ENCODE assay signal across 13 mouse cellular contexts in the genomic region with DNA sequence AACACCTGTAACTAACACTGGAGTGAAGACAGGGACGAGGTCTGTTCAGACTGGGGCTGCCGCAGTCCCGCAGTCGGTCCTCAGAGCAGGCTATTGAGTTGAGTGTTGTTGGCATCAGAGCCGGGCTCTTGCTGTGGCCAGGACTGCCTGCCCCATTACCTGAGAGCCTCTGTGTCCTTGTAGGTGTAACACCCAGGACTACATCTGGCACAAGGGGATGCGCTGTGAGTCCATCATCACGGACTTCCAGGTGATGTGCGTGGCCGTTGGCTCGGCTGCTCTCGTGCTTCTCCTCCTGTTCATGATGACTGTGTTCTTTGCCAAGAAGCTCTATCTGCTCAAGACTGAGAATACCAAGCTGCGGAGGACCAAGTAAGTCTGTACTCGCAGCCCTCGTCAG. TPM values are rescaled to one million over a fixed set of nuclear protein-coding genes. Genes with fewer than 3 reads are reported as not detected.
DNase-seq lines count a peak whose midpoint lies in the region; ATAC-seq and TF ChIP-seq lines count a peak whose summit lies in the region.
"Had no signal": no experiment of that assay in that cellular context is flagged by ENCODE, and none has a peak within 500 bp of the region (broad histone marks: within the 10 kb centered on the region; RNA-seq: fewer than 3 reads in every experiment).

No protein-coding gene starts in this region.

- no peaks in the 10 kb centered on the region for H3K27me3 ChIP-seq in forebrain, embryonic 15.5 days
- peaks cover 16% of the 10 kb centered on the region; the same call in 1 of the 2 replicates for H3K27me3 ChIP-seq in midbrain, embryonic 10.5 days (ENCODE audit: low read depth, poor library complexity, severe bottlenecking)
- no peaks in the 10 kb centered on the region for H3K27me3 ChIP-seq in neural tube, embryonic 15.5 days (replicated peaks)
- peaks cover 8% of the 10 kb centered on the region for H3K27me3 ChIP-seq in heart, embryonic 11.5 days (ENCODE audit: control insufficient read depth, insufficient read depth, low read length)

- peak overlapping the region; percentile 85 for H3K27ac ChIP-seq in left cerebral cortex, adult 2 months
- peak overlapping the region; percentile 89 for H3K27ac ChIP-seq in forebrain, embryonic 15.5 days (replicated peaks)
- H3K27ac ChIP-seq in midbrain, embryonic 10.5 days (replicated peaks), result peak overlapping the region; percentile 93
- H3K27ac ChIP-seq in neural tube, embryonic 15.5 days (replicated peaks), result peak overlapping the region; percentile 81
- H3K27ac ChIP-seq in heart, embryonic 11.5 days (ENCODE audit: low read depth, low read length), result no peak overlapping the region
- H3K27ac ChIP-seq: gastrocnemius, adult 2 months; liver, embryonic 13.5 days had no signal

- peak overlapping the region; percentile 22 for H3K4me3 ChIP-seq in left cerebral cortex, adult 2 months
- no peak overlapping the region for H3K4me3 ChIP-seq in forebrain, embryonic 15.5 days
- no peak overlapping the region for H3K4me3 ChIP-seq in midbrain, embryonic 10.5 days
- no peak overlapping the region for H3K4me3 ChIP-seq in neural tube, embryonic 15.5 days (replicated peaks)
- H3K4me3 ChIP-seq in heart, embryonic 11.5 days (ENCODE audit: low read depth, low read length), result no peak overlapping the region
- H3K4me3 ChIP-seq: embryonic facial prominence, embryonic 15.5 days; gastrocnemius, adult 2 months; heart, embryonic 12.5 days; liver, embryonic 13.5 days had no signal

- TF ChIP-seq CTCF in left cerebral cortex, adult 2 months (IDR thresholded peaks at IDR 0.05), result no peak

- H3K9ac ChIP-seq in forebrain, embryonic 15.5 days (replicated peaks), result no peak overlapping the region
- H3K9ac ChIP-seq in neural tube, embryonic 15.5 days (replicated peaks), result 0 out of 2 replicates have a peak overlapping the region, but pooled peaks have one; percentile 20
- H3K9ac ChIP-seq in heart, embryonic 11.5 days (ENCODE audit: low read depth, low read length), result no peak overlapping the region
- H3K9ac ChIP-seq: embryonic facial prominence, embryonic 15.5 days; heart, embryonic 12.5 days; liver, embryonic 13.5 days had no signal

- intact Hi-C loops in left cerebral cortex, adult 2 months (cut with DNase I), result no loop called here

- H3K4me2 ChIP-seq in forebrain, embryonic 15.5 days (replicated peaks), result peak overlapping the region; percentile 36
- H3K4me2 ChIP-seq in neural tube, embryonic 15.5 days, result peak overlapping the region; percentile 44
- H3K4me2 ChIP-seq in heart, embryonic 11.5 days, result no peak overlapping the region
- H3K4me2 ChIP-seq: liver, embryonic 13.5 days had no signal

- no peaks in the 10 kb centered on the region for H3K9me3 ChIP-seq in forebrain, embryonic 15.5 days
- no peaks in the 10 kb centered on the region for H3K9me3 ChIP-seq in midbrain, embryonic 10.5 days (replicated peaks)
- no peaks in the 10 kb centered on the region for H3K9me3 ChIP-seq in neural tube, embryonic 15.5 days (replicated peaks)
- H3K9me3 ChIP-seq in heart, embryonic 11.5 days (replicated peaks; ENCODE audit: control insufficient read depth, low read length), result no peaks in the 10 kb centered on the region
- H3K9me3 ChIP-seq: embryonic facial prominence, embryonic 15.5 days; heart, embryonic 12.5 days; liver, embryonic 13.5 days had no signal

- 70% methylated on average over 14 of the region's 14 CpGs for WGBS in forebrain, embryonic 15.5 days
- WGBS in midbrain, embryonic 10.5 days, result 88% methylated on average over 14 of the region's 14 CpGs
- 65% methylated on average over 14 of the region's 14 CpGs for WGBS in neural tube, embryonic 15.5 days
- WGBS in heart, embryonic 11.5 days (ENCODE audit: insufficient replicate concordance), result 85% methylated on average over 14 of the region's 14 CpGs

- ATAC-seq in forebrain, embryonic 15.5 days (replicated peaks), result no peak
- ATAC-seq in neural tube, embryonic 15.5 days (ENCODE audit: low FRiP score), result no peak
- no peak for ATAC-seq in heart, embryonic 11.5 days (replicated peaks; ENCODE audit: insufficient number of reproducible peaks, low FRiP score, low TSS enrichment)
- ATAC-seq: activated CD4-positive, CD25-positive, alpha-beta regulatory T cell, adult 4 months had no signal

- DNase-seq in left cerebral cortex, adult 2 months (ENCODE audit: extremely low spot score in 1 of 2, low spot score in 2 of 2), result peak in 1 of 2 experiments; percentile 32
- no peak for DNase-seq in left cerebral cortex, adult 8-10 months (ENCODE audit: low spot score in 2 of 2)
- no peak for DNase-seq in midbrain, embryonic 10.5 days (ENCODE audit: low spot score)
- DNase-seq in urinary bladder, postnatal 4 days (ENCODE audit: low spot score in 2 of 2), result no peak
- DNase-seq in spleen, postnatal 10 days (ENCODE audit: low spot score in 2 of 2), result no peak
- DNase-seq: gastrocnemius, adult 2 months; liver, embryonic 13.5 days had no signal

- 0 out of 2 replicates have a peak, but pooled peaks cover 2% of the 10 kb centered on the region for H3K36me3 ChIP-seq in forebrain, embryonic 15.5 days
- peaks cover 12% of the 10 kb centered on the region; the same call in 1 of the 2 replicates for H3K36me3 ChIP-seq in midbrain, embryonic 10.5 days
- H3K36me3 ChIP-seq in neural tube, embryonic 15.5 days, result peaks cover 3% of the 10 kb centered on the region; the same call in 1 of the 2 replicates
- no peaks in the 10 kb centered on the region for H3K36me3 ChIP-seq in heart, embryonic 11.5 days (ENCODE audit: control insufficient read depth, insufficient read depth, low read length)
- H3K36me3 ChIP-seq: embryonic facial prominence, embryonic 15.5 days; heart, embryonic 12.5 days; liver, embryonic 13.5 days had no signal

- H3K4me1 ChIP-seq in forebrain, embryonic 15.5 days, result peaks cover 55% of the 10 kb centered on the region
- H3K4me1 ChIP-seq in midbrain, embryonic 10.5 days, result peaks cover 58% of the 10 kb centered on the region
- peaks cover 62% of the 10 kb centered on the region for H3K4me1 ChIP-seq in neural tube, embryonic 15.5 days
- peaks cover 13% of the 10 kb centered on the region for H3K4me1 ChIP-seq in heart, embryonic 11.5 days (ENCODE audit: control insufficient read depth, insufficient read depth, low read length)

RNA-seq across cellular contexts. Expression of a gene that starts 7.2 kb away (rescaled TPM):
- 100 to 1,000 TPM; 352 to 356 TPM for total RNA-seq in left cerebral cortex, adult 2 months (2021)
- total RNA-seq in left cerebral cortex, adult 8-10 months (2022), result 100 to 1,000 TPM; 360 to 411 (median 377) TPM
- polyA plus RNA-seq in forebrain, embryonic 15.5 days (2015; fragmentation: Nextera tagmentation; extraction: Ambion mirVana), result 84.5 and 90.8 TPM in 2 replicates
- 8.4 and 13.5 TPM in 2 replicates for polyA plus RNA-seq in midbrain, embryonic 10.5 days (2016; fragmentation: Nextera tagmentation; extraction: Ambion mirVana)
- polyA plus RNA-seq in neural tube, embryonic 15.5 days (2015; fragmentation: Nextera tagmentation; extraction: Ambion mirVana), result 145 and 180 TPM in 2 replicates
- 0.66 and 1.3 TPM in 2 replicates for polyA plus RNA-seq in heart, embryonic 11.5 days (2014; fragmentation: Nextera tagmentation; extraction: Ambion mirVana)

RNA-seq across cellular contexts. Expression of a gene that starts 54.2 kb away (rescaled TPM):
- 10 to 100 TPM in 1 of 2 experiments, 1 to 10 TPM in 1; 9.1 to 14.1 TPM for total RNA-seq in left cerebral cortex, adult 2 months (2021)
- total RNA-seq in left cerebral cortex, adult 8-10 months (2022), result 10 to 100 TPM; 11.6 to 16.4 (median 14.1) TPM
- 34.9 and 36.4 TPM in 2 replicates for polyA plus RNA-seq in forebrain, embryonic 15.5 days (2015; fragmentation: Nextera tagmentation; extraction: Ambion mirVana)
- 45.1 and 45.6 TPM in 2 replicates for polyA plus RNA-seq in midbrain, embryonic 10.5 days (2016; fragmentation: Nextera tagmentation; extraction: Ambion mirVana)
- 38.0 and 41.0 TPM in 2 replicates for polyA plus RNA-seq in neural tube, embryonic 15.5 days (2015; fragmentation: Nextera tagmentation; extraction: Ambion mirVana)
- 17.4 and 18.7 TPM in 2 replicates for polyA plus RNA-seq in heart, embryonic 11.5 days (2014; fragmentation: Nextera tagmentation; extraction: Ambion mirVana)
